Mouse (Mus musculus): ENCODE data around the gene Gfer. TPM values are rescaled to one million over a fixed set of nuclear protein-coding genes. Genes with fewer than 3 reads are reported as not detected.

The Gfer gene
- total and polyA plus RNA-seq, 3 experiments, result 69.1 to 105 (median 94.8) TPM

DNA sequence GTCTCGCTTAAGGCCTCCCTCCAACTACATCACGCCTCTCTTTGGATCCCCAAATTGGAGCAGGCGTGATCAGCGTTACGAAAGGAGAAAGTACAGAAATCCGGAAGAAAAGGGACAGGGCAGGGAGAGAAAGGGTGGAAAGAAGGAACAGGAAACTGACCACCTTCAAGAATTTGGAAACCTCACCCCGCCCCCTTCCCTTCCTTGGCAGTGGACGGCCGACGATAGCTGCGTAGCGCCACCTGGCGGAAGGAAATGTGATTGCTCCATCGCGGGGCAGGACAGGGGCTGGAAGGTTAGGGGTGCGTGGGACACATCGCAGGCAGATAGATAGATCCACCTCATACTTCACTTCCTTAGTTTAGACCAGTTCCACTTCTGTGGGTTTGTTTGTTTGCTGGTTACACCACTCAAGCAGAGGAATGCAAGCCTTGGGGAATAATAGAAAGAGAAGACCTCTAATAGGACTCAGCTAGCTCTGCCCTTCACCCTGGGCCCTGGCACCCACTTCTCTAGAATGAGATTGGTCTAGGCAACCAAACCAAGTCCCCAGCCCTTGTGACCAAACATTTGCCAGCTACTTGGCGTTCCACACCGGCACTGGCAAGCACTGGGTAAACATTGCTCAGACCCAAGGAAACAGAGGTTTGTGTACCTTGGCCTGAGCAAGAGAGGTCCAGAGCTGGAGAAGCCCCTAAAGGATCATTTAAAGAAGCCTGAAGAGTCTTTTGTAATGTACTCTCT, 41.8 kb downstream of the Gfer start (continued):
- TF ChIP-seq MAFK (IDR thresholded peaks at IDR 0.05; ENCODE audit: insufficient replicate concordance, low read length), result no peak

DNA sequence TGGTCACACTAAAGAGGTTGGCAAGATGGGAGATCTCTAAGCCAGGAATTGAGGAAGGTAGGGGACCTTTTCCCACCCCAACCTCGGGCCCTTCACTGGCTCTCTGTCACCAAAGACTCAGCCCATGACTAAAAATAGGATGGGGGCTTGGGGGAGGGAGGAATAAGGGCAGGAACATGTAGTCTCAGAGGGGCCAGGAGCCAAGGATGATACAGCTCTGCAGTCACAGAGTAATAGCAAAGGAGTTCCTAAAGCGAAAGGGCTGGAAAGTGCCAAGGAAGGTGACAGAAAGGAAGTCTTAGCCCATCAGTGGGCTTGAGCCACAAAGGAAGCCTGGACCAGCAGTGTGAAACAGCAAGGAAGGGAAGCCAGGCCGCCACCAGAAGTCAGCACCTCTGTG, 44.1 kb downstream of the Gfer start:
- no peak for TF ChIP-seq TCF12 (IDR thresholded peaks at IDR 0.05; ENCODE audit: low read depth, low read length)
- TF ChIP-seq PAX5 (IDR thresholded peaks at IDR 0.05; ENCODE audit: low read length), result no peak
- no peak for TF ChIP-seq ZKSCAN1 (IDR thresholded peaks at IDR 0.05; ENCODE audit: borderline replicate concordance, low read depth, low read length)
- TF ChIP-seq JUN (IDR thresholded peaks at IDR 0.05; ENCODE audit: insufficient read depth, low read depth, low read length), result no peak
- no peak for TF ChIP-seq BHLHE40 (IDR thresholded peaks at IDR 0.05; ENCODE audit: low read depth, low read length)
- no peak for TF ChIP-seq CHD2 (IDR thresholded peaks at IDR 0.05; ENCODE audit: low read length)
- no peak for TF ChIP-seq MEF2A (IDR thresholded peaks at IDR 0.05; ENCODE audit: borderline replicate concordance, low read depth, low read length)
- TF ChIP-seq POLR2AphosphoS2 (IDR thresholded peaks at IDR 0.05; ENCODE audit: low read depth, low read length), result no peak
- no peak for TF ChIP-seq GABPA (IDR thresholded peaks at IDR 0.05; ENCODE audit: insufficient replicate concordance, low read depth, low read length)
- TF ChIP-seq MYC (IDR thresholded peaks at IDR 0.05; ENCODE audit: low read depth, low read length), result no peak
- no peak for TF ChIP-seq ETS1 (conservative IDR thresholded peaks at IDR 0.05; ENCODE audit: low read depth, low read length)
- TF ChIP-seq MAX (IDR thresholded peaks at IDR 0.05; ENCODE audit: low read length), result no peak
- TF ChIP-seq TBP (conservative IDR thresholded peaks at IDR 0.05; ENCODE audit: low read depth, low read length), result no peak
- no peak for TF ChIP-seq JUND (conservative IDR thresholded peaks at IDR 0.05; ENCODE audit: low read depth, low read length)
- Histone ChIP-seq H3K4me3 (replicated peaks in 1 of 3; ENCODE audit: low read depth in 2 of 3, low read length in 2 of 3, poor library complexity in 1 of 3) (no peak overlapping the region), H3K4me1 (ENCODE audit: control insufficient read depth in 1 of 2, insufficient read depth in 2 of 2) (peaks cover 7 to 26% of the 10 kb centered on the region in 2 experiments), H3K9ac (ENCODE audit: insufficient read depth, low read depth) (no peak overlapping the region), H3K79me2 (replicated peaks; ENCODE audit: control insufficient read depth, extremely low read depth, insufficient read depth, poor library complexity, severe bottlenecking) (no peaks in the 10 kb centered on the region), H3K27me3 (replicated peaks) (peaks cover 28% of the 10 kb centered on the region), H3K4me2 (ENCODE audit: insufficient read depth, low read depth, poor library complexity, severe bottlenecking) (no peak overlapping the region), H3K27ac (ENCODE audit: insufficient read depth, low read depth) (no peak overlapping the region), H3K9me3 (replicated peaks; ENCODE audit: low read length) (no peaks in the 10 kb centered on the region), H3K36me3 (replicated peaks in 1 of 2; ENCODE audit: control insufficient read depth in 1 of 2, insufficient read depth in 1 of 2, low read length in 1 of 2) (no peaks in the 10 kb centered on the region)
- no peak for DNase-seq (ENCODE audit: extremely low read depth)
- in situ Hi-C loops (cut with MboI; ENCODE audit: low pct_ligation_motif_present, low pct_unique_long_range_greater_than_20kb, low sequenced_read_pairs), result loop anchor here (5.0 kb wide), 1 partner anchor 55 kb away; no protein-coding TSS in a partner anchor
- dilution Hi-C loops (cut with MboI; ENCODE audit: extremely low pct_ligation_motif_present, extremely low pct_unique_long_range_greater_than_20kb, low sequenced_read_pairs), result no loop called here

DNA sequence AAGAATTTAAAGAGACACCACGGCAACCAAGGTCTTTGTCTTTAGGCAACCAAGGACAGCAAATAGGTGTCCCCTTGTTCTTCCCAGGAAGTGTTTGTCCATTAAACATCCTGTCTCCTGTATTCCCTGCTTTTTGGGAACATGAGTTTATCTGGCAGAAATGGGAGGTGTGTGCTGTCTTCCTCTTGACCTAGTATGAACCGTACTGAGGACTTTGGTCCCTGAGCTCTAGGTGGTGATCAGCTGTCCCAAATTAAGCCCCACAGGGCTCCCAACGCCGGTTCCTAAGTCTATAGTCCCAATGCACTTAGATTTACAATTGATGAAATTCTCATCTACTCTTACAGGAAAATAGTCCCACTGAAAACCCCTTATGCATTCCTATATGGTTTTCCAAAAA, 45.2 kb downstream of the Gfer start:
- Histone ChIP-seq H3K9me3 (replicated peaks; ENCODE audit: low read length) (no peaks in the 10 kb centered on the region), H3K36me3 (replicated peaks in 1 of 2; ENCODE audit: control insufficient read depth in 1 of 2, insufficient read depth in 1 of 2, low read length in 1 of 2) (no peaks in the 10 kb centered on the region), H3K4me2 (ENCODE audit: insufficient read depth, low read depth, poor library complexity, severe bottlenecking) (no peak overlapping the region), H3K4me3 (replicated peaks in 1 of 3; ENCODE audit: low read depth in 2 of 3, low read length in 2 of 3, poor library complexity in 1 of 3) (no peak overlapping the region), H3K9ac (ENCODE audit: insufficient read depth, low read depth) (no peak overlapping the region), H3K27me3 (replicated peaks) (peaks cover 28% of the 10 kb centered on the region), H3K79me2 (replicated peaks; ENCODE audit: control insufficient read depth, extremely low read depth, insufficient read depth, poor library complexity, severe bottlenecking) (no peaks in the 10 kb centered on the region), H3K27ac (ENCODE audit: insufficient read depth, low read depth) (no peak overlapping the region), H3K4me1 (ENCODE audit: control insufficient read depth in 1 of 2, insufficient read depth in 2 of 2) (peaks cover 4 to 23% of the 10 kb centered on the region in 2 experiments; a peak in 2 of 4 replicates)
- TF ChIP-seq EP300 (IDR thresholded peaks at IDR 0.05; ENCODE audit: low read length) (no peak), SMC3 (IDR thresholded peaks at IDR 0.05; ENCODE audit: low read depth, low read length) (no peak), IRF4 (IDR thresholded peaks at IDR 0.05; ENCODE audit: low read depth, low read length) (no peak), CHD1 (IDR thresholded peaks at IDR 0.05; ENCODE audit: low read depth, low read length) (no peak), RCOR1 (conservative IDR thresholded peaks at IDR 0.05; ENCODE audit: low read depth, low read length) (no peak), MAFK (IDR thresholded peaks at IDR 0.05; ENCODE audit: insufficient replicate concordance, low read length) (no peak), JUND (conservative IDR thresholded peaks at IDR 0.05; ENCODE audit: low read depth, low read length) (no peak), POLR2A (IDR thresholded peaks at IDR 0.05; ENCODE audit: low read depth, low read length) (no peak), ZKSCAN1 (IDR thresholded peaks at IDR 0.05; ENCODE audit: borderline replicate concordance, low read depth, low read length) (no peak), GABPA (IDR thresholded peaks at IDR 0.05; ENCODE audit: insufficient replicate concordance, low read depth, low read length) (no peak), ZMIZ1 (IDR thresholded peaks at IDR 0.05; ENCODE audit: low read depth, low read length) (no peak), POLR2AphosphoS2 (IDR thresholded peaks at IDR 0.05; ENCODE audit: low read depth, low read length) (no peak), ELF1 (IDR thresholded peaks at IDR 0.05; ENCODE audit: low read depth, low read length) (no peak), BHLHE40 (IDR thresholded peaks at IDR 0.05; ENCODE audit: low read depth, low read length) (no peak), NELFE (IDR thresholded peaks at IDR 0.05; ENCODE audit: low read depth, low read length) (no peak), PAX5 (IDR thresholded peaks at IDR 0.05; ENCODE audit: low read length) (no peak)
- in situ Hi-C loops (cut with MboI; ENCODE audit: low pct_ligation_motif_present, low pct_unique_long_range_greater_than_20kb, low sequenced_read_pairs) (loop anchor here (5.0 kb wide), 1 partner anchor 53 kb away; no protein-coding TSS in a partner anchor), dilution Hi-C loops (cut with MboI; ENCODE audit: extremely low pct_ligation_motif_present, extremely low pct_unique_long_range_greater_than_20kb, low sequenced_read_pairs) (no loop called here)
- no peak for DNase-seq (ENCODE audit: extremely low read depth)
